Mouse (Mus musculus) embryonic fibroblast, embryonic 13.5 days (primary cell): ENCODE measurements around the gene Otud7b.

Experiments used
- CTCF ChIP-seq: IDR thresholded peaks from 2 replicates; pipeline ENCODE4 v1.5.1; 2011; ENCODE audit warnings: mild to moderate bottlenecking, control low read depth, low read length, moderate library complexity, borderline replicate concordance; ENCODE audit not compliant: insufficient read depth
- POLR2A ChIP-seq: IDR thresholded peaks from 2 replicates; pipeline ENCODE4 v1.6.1; 2011; ENCODE audit warnings: low read depth, mild to moderate bottlenecking, control low read depth, low read length, moderate library complexity

GRCm38 (mm10) chr3:96056031-96056430, 48.3 kb upstream of the Otud7b start:
- TF ChIP-seq CTCF (no peak), POLR2A (no peak)
